Mouse (Mus musculus) spleen, adult 18-20 months (tissue): ENCODE results near the gene Ifitm10.
A peak's percentile ranks its signal among the peaks of the same experiment; 100 is the strongest.
"Not testable (repeated sequence)": the region's sequence is repeated elsewhere in the genome, so short reads cannot be mapped to it uniquely, and the experiment has no call there.

ENCODE experiments used
- DNase-seq, 2 experiments: peaks; one replicate each; pipeline ENCODE4 v3.0.0; 2022; ENCODE audit warnings: mixed read lengths in 2 of 2

Gene Ifitm10

DNA sequence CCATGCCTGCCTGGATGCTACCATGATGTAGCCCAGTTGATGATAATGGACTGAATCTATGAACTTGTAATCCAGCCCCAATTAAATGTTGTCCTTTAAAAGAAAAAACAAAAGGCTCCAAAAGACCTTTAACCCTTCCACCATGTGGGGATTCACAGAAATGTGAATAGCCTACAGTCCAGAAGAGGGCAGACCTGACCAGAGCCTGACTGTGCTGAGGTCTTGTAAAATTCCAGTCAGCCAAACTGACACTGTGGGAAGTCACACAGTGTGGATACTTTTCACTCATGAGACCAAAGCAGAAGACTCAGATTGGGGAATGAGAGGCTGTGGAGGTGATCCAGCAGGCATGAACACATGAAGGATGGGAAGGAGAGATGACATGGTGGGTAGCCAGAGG is 12.8 kb downstream of the Ifitm10 start:
- DNase-seq: no peak

- no peak for DNase-seq
These were observed 14.4 kb downstream of the Ifitm10 start for GRCm38 (mm10) chr7:142359129-142359528.

GRCm38 (mm10) chr7:142357566-142357965 is 16.0 kb downstream of the Ifitm10 start:
- DNase-seq: no peak

GRCm38 (mm10) chr7:142354661-142355233 is 18.8 kb downstream of the Ifitm10 start:
- DNase-seq: no peak

GRCm38 (mm10) chr7:142353854-142354253 is 19.7 kb downstream of the Ifitm10 start:
- DNase-seq: no peak

DNA sequence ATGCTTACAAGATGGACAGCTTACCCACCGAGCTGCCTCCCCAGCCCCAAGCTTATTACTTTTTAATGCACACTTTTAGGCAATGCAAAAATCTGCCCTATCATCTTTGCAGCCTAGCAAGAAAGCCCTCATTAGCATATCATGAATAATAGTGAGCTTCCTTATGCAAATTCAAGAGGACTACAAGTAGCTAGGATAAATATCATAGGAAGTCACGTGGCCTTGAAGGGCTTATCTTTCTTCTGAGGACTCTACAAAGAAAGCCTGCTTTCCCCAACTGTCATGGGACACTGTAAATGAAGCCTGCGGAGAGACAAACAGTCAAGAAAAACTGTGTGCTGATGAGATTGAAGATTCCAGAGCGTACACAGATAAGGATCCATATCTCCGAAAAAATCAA is 22.0 kb downstream of the Ifitm10 start:
- no peak for DNase-seq

GRCm38 (mm10) chr7:142349308-142349961 is 24.1 kb downstream of the Ifitm10 start:
- no peak for DNase-seq

DNA sequence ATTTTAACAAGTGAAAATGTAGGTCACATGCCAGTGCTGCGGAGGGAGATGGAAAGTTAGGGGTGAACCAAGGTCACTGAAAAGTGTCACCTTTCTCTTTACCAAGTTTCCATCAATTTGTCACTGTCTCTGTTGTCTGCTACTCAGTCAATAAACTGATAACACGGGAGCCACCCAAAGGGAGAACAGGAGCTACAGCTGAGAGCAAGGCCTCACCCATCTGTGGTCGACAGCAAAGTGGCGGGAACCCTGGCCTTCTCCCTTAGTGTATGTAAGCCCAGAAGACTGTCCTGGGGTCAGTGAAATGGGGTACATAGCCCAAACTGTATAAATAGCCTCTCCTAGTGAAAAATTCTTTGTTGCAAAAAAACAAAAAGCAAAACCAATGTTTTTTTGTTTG is 26.0 kb downstream of the Ifitm10 start:
- DNase-seq: no peak

GRCm38 (mm10) chr7:142342247-142342640 is 31.3 kb downstream of the Ifitm10 start:
- DNase-seq: no peak

- DNase-seq: no peak
These were observed 31.8 kb downstream of the Ifitm10 start for GRCm38 (mm10) chr7:142341564-142342246.

DNA sequence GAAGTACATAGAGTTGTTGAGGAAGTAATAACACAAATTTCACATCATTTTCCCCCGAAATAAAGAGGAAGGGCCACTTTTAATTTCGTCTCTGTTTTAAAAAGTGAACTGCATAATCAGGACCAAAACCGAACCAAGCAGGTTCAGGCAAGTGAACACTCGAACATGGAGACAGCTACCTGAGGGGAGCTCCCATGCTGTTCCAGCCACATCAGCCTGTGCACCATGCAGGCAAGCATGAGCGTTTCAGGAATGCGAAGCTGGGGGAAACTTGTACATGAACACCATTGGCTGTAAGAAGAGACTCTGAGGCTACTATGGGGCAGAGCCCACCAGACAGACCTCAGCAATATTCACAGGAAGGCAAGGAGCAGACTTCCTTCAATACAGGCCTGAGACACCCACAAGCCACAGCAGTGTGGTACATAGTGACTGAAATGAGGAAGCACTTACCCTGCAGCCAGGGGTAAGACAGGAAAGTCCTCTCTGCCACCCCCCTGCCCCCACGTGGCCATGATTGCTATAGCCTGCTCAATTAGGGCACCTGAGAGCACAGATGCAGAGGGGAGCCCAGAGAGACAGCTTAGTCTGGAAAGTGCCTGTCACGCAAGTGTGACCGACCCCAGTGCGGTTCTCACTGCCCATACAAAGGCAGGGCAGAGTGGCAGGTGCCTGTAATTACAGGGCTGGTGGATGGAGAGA is 33.1 kb downstream of the Ifitm10 start:
- peak; percentile 53 to 62 for DNase-seq

DNA sequence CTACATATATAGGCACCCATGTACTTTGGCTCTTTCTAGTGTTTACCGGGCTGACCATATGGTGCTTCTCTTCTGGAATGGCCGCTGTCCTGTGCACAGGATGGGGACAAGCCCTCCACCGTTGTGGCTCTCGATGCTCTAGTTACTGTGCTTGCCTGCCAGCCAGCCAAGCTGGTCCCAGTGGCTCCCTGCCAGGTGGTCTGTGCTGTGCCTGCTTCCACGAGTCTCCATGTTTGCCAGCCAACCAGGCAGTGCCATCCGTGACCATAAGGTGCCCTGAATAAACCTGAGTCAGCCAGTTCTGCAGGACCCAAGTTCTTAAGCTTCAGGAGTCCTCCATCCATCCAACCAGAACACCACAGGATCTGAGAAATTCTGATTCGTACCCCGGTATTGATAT is 38.4 kb downstream of the Ifitm10 start:
- no peak for DNase-seq

DNA sequence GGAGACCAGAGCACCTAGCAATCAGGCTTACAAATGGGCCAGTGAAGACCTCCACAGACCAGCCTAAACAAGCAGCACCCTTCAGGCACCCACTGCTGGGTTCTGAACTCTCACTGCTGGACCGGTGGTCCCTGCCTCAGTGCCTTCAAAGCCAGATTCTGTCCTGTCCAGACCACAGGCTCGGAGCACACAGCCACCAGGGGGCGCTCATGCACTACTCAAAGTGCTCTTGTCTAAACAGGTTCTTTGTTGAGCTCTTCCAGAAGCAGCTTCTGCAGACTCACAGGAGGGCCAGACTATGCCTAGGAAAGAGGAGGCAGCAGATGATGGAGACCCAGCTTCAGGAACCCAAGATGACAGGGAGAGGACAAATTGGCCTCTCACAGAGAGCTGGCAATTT is 39.3 kb downstream of the Ifitm10 start:
- DNase-seq: peak; percentile 67 to 87

DNA sequence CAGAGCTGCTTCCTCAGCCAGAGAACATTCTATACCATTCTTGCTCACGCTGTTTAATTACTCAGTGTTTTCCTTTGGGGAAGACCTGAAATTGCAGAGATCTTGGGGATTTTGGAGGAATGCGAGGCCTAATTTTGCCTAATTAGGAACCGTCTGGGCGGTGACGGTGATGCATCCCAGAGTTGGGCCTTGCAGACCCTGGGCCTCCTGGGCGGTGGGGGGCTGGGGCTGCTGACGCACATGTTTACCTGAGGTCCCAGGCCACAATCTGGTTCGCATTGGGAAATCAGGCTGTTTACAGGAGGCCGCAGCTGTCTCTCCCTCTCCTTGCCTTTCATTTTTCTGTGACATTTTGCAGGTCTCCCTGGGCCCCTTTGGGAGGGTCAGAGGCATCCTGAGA is 40.8 kb downstream of the Ifitm10 start:
- DNase-seq: not testable (repeated sequence)

GRCm38 (mm10) chr7:142331281-142331680 is 42.3 kb downstream of the Ifitm10 start:
- DNase-seq: no peak

DNA sequence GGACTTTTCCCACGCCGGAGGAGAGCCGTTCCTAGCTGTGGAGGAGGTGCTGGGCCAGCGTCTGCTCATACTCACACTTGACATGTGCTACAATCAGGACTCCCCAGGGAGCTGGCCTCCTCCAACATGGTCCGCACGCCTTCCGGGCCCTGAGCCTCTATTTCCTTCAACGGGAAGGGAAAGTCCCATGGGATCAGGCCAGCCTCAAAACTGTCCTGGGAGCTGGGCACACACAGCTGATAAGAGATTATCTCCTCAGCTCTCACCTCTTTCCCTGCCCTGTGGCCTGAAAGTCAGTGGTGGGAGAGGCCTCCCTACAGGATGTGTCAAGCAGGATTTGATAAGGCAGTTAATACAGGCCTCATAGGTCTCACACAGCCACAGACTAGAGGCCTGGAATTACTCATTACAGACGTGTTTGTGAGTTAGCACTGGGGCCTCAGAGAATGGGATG is 43.3 kb downstream of the Ifitm10 start:
- DNase-seq: no peak

GRCm38 (mm10) chr7:142328507-142328906 is 45.0 kb downstream of the Ifitm10 start:
- no peak for DNase-seq

GRCm38 (mm10) chr7:142326714-142327445 is 46.7 kb downstream of the Ifitm10 start:
- DNase-seq: no peak

- no peak for DNase-seq
These were observed 50.0 kb downstream of the Ifitm10 start for GRCm38 (mm10) chr7:142323396-142324117.

- no peak for DNase-seq
These were observed 50.9 kb downstream of the Ifitm10 start for GRCm38 (mm10) chr7:142322641-142323040.

GRCm38 (mm10) chr7:142321637-142322306 is 51.8 kb downstream of the Ifitm10 start:
- not testable (repeated sequence) for DNase-seq

GRCm38 (mm10) chr7:142320906-142321305 is 52.6 kb downstream of the Ifitm10 start:
- DNase-seq: no peak
